In genomic region chr10:29852516-29852915, GRCm38 (mm10) we compare ENCODE assay signal across 19 mouse cellular contexts.
"Had no signal": no experiment of that assay in that cellular context is flagged by ENCODE, and none has a peak within 500 bp of the region (broad histone marks: within the 10 kb centered on the region; RNA-seq: fewer than 3 reads in every experiment).

No protein-coding gene starts in this region.

- ATAC-seq: intestine, embryonic 16.5 days; liver, postnatal 0 days; midbrain, embryonic 16.5 days had no signal

- H3K4me3 ChIP-seq: kidney, embryonic 15.5 days; liver, embryonic 13.5 days; lung, embryonic 15.5 days; megakaryocyte, embryonic 14.5 days had no signal

- H3K4me2 ChIP-seq: kidney, embryonic 15.5 days; liver, embryonic 13.5 days; lung, embryonic 15.5 days; midbrain, embryonic 11.5 days had no signal

- H3K9me3 ChIP-seq: kidney, embryonic 15.5 days; liver, embryonic 13.5 days; lung, embryonic 15.5 days; megakaryocyte, embryonic 14.5 days had no signal

- DNase-seq: kidney, adult 2 months; kidney, postnatal 25 days; left cerebral cortex, postnatal 4 days; liver; liver, embryonic 13.5 days; liver, postnatal 0 days; lung, postnatal 14 days; retina, postnatal 1 day; right cerebral cortex, postnatal 4 days; spleen, adult 18-20 months; thymus, adult 18-20 months; thymus, postnatal 36 days had no signal

- H3K36me3 ChIP-seq: kidney, embryonic 15.5 days; liver, embryonic 13.5 days; lung, embryonic 15.5 days had no signal

- H3K9ac ChIP-seq: kidney, embryonic 15.5 days; liver, embryonic 13.5 days; liver, postnatal 0 days; lung, embryonic 15.5 days had no signal

- H3K27ac ChIP-seq: kidney, embryonic 15.5 days; liver, embryonic 13.5 days; lung, embryonic 15.5 days; macrophage had no signal

- H3K4me1 ChIP-seq: kidney, embryonic 15.5 days; liver, embryonic 13.5 days; lung, embryonic 15.5 days; megakaryocyte, embryonic 14.5 days had no signal

- H3K27me3 ChIP-seq: kidney, embryonic 15.5 days; liver, embryonic 13.5 days; lung, embryonic 15.5 days; megakaryocyte, embryonic 14.5 days had no signal
